Mouse (Mus musculus): ENCODE measurements around the gene Luc7l2. TPM values are rescaled to one million over a fixed set of nuclear protein-coding genes. Genes with fewer than 3 reads are reported as not detected.
A peak's percentile ranks its signal among the peaks of the same experiment; 100 is the strongest.

Luc7l2 gene
- polyA plus RNA-seq (2012; rRNA removed) = 167 and 188 TPM in 2 replicates

DNA sequence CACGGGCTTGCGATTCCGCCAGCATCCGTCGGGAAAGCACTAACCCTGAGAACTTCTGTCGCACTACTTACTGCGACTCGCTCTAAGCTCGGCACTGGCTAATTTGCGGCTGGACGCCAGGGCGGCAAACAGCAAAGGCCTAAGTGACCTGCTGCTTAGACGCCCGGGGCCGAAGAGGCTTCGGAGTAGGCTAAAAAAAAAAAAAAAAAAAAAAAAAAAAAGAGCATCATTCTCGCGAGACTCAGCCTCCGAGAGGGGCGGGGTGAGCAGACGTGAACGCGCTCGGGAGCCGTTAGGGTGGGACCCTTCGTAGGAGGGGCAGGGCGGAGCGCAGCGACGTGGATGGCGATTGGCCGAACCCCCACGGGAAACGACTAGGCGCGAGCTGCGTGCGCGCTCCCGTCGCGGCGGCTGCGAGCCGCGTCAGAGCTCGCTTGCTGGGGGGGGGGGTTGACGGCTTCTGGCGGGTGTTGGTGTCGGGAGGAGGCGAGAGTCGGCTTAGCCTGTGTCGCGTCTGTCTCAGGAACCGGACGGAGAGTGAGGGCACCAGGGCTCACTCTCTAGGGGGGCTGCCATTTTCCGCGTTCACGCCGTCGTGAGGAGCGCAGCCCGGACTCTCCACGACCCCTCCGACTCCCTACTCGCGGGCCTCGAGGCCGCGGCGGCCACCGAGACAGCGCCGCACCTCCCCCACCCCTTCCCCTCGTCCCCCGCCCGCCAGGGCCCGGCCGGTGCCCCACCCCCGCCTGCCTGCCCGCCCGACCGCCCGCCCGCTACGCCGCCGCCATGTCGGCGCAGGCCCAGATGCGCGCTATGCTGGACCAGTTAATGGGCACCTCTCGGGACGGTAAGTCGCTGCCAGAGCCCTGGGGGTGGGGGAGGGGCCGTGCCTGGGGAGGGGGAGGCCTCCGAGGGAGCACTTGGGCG lies at the start of gene Luc7l2:
TSS of gene Luc7l2 (plus strand) at position 273 of the 927 bp plus-strand sequence.
- H3K4me1 ChIP-seq (ENCODE audit: control insufficient read depth, insufficient read depth, low read length) = peaks cover 3% of the 10 kb centered on the region; the same call in 1 of the 2 replicates
- no peak for TF ChIP-seq CTCF (IDR thresholded peaks at IDR 0.05; ENCODE audit: extremely low read depth, insufficient read depth, low read length)
- TF ChIP-seq POLR2A (IDR thresholded peaks at IDR 0.05; ENCODE audit: extremely low read depth, insufficient read depth, low read length) = peak; percentile 76
- H3K4me3 ChIP-seq (ENCODE audit: insufficient read depth, low read length) = peak within 1 kb of the TSS; percentile 86
- peak within 1 kb of the TSS; percentile 97 for H3K27ac ChIP-seq (ENCODE audit: insufficient read depth, low read length)

DNA sequence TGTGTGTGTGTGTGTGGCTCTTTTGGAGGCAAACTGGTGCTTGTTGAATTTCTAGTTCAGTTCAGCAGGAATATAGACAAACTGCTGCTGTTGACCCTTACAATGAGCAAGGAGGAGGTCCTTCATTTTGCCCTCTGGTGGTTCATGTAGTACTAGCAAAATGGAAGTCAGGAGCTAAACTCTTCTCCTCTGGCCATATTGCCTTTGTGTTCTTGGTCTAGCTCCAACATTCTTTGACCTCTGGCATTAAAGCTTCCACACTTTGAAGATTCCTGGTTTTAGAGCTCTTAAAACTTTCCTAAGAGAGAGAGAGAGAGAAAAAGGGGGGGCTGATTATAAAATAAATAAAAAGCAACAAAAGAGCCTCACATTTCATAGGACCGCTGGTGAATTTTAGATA lies 39.0 kb upstream of the Luc7l2 start:
- Histone ChIP-seq H3K4me1 (ENCODE audit: control insufficient read depth, insufficient read depth, low read length) (peaks cover 2% of the 10 kb centered on the region; the same call in 1 of the 2 replicates), H3K27ac (ENCODE audit: insufficient read depth, low read length) (no peak overlapping the region), H3K4me3 (ENCODE audit: insufficient read depth, low read length) (no peak overlapping the region)
- TF ChIP-seq CTCF (IDR thresholded peaks at IDR 0.05; ENCODE audit: extremely low read depth, insufficient read depth, low read length) = no peak
- no peak for TF ChIP-seq POLR2A (IDR thresholded peaks at IDR 0.05; ENCODE audit: extremely low read depth, insufficient read depth, low read length)

DNA sequence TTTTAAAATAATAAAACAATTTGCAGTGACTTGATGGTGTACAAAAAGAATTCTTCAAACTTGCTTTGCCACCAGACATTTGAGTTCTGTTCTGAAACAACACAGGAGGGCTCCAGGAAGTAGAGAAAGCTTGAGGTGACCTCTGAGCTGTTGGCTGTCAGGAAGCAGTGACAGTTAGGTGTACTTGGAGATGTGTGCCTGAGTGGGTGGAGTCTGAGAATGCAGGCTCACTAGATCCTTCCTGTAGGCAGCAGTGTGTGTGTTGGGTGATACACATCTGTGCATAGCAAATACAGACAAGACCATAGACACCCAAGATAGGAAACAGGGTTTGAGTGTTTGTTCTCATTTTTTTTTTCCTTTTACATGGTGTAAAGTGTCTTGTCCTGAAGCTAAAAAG lies 38.3 kb upstream of the Luc7l2 start:
- TF ChIP-seq POLR2A (IDR thresholded peaks at IDR 0.05; ENCODE audit: extremely low read depth, insufficient read depth, low read length) = no peak
- no peak for TF ChIP-seq CTCF (IDR thresholded peaks at IDR 0.05; ENCODE audit: extremely low read depth, insufficient read depth, low read length)
- H3K4me1 ChIP-seq (ENCODE audit: control insufficient read depth, insufficient read depth, low read length) = peaks cover 2% of the 10 kb centered on the region; the same call in 1 of the 2 replicates
- H3K4me3 ChIP-seq (ENCODE audit: insufficient read depth, low read length) = no peak overlapping the region
- no peak overlapping the region for H3K27ac ChIP-seq (ENCODE audit: insufficient read depth, low read length)

DNA sequence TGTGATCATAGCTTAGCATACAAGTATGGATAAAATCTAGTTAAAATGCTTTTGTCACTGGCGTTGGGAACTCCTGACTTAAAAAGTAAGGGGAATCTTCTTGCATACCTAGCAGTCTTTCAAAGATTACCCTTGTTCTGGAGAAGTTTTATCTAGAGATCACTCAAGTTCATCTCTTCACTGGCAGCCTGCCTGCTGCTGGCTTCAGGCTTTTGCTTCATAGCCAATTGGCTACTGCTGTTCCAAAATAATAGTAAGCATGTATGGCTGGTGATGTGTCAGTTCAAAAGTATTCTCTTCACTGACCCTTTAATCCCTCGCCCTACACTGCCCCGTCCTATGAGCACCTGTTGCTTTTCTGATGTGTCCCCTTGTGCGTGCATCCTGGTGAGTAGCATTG lies 35.9 kb upstream of the Luc7l2 start:
- Histone ChIP-seq H3K4me3 (ENCODE audit: insufficient read depth, low read length) (no peak overlapping the region), H3K27ac (ENCODE audit: insufficient read depth, low read length) (no peak overlapping the region), H3K4me1 (ENCODE audit: control insufficient read depth, insufficient read depth, low read length) (peaks cover 2% of the 10 kb centered on the region; the same call in 1 of the 2 replicates)
- TF ChIP-seq CTCF (IDR thresholded peaks at IDR 0.05; ENCODE audit: extremely low read depth, insufficient read depth, low read length) = no peak
- TF ChIP-seq POLR2A (IDR thresholded peaks at IDR 0.05; ENCODE audit: extremely low read depth, insufficient read depth, low read length) = no peak

DNA sequence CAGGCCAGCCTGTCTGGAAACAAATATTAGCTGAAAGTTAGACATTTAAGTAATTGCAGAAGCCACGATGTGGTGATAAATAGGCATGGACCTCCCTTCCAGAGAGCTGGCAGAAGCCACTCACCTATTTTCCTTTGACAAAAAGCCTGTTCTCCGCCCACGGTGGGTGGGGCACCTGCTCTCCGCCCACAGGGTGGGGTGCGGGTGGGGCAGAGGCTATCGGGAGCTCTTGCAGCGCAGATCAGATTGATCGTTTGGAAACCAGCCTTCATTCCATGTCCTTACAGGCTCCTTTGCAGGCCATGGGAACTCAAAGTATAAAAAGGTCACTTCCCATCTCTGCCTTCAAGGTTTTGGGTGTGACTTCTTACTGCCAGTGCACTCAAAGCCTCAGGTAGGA lies 27.3 kb upstream of the Luc7l2 start:
- TF ChIP-seq POLR2A (IDR thresholded peaks at IDR 0.05; ENCODE audit: extremely low read depth, insufficient read depth, low read length) = no peak
- TF ChIP-seq CTCF (IDR thresholded peaks at IDR 0.05; ENCODE audit: extremely low read depth, insufficient read depth, low read length) = no peak
- no peaks in the 10 kb centered on the region for H3K4me1 ChIP-seq (ENCODE audit: control insufficient read depth, insufficient read depth, low read length)

DNA sequence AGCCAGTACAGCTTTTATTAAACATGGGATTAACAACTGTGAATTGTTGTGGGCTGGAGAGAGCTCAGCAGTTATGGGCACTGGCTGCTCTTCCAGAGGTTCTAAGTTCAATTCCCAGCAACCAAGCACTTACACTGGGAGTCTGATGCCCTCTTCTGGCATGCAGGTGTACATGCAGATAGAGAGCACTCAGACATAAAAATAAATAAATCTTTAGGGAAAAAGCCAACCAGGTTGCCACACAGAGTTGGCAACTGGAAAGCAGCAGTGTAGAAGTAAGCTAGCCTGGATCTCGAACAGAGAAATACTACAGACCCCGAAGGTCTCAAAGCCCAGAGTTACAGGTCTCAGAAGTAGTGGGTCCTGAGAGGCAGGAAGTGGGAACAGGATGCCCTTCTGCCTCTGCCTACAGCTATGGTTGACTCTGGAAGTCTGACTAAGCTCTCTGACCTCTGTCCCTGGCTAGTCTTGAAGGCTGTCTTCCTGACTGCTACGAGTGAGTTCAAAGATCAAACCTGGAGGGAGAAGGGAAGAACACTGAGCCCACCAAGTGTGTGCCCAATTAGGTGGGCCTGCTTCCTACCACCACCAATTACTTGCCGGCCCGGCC lies 19.8 kb upstream of the Luc7l2 start:
- H3K4me1 ChIP-seq (ENCODE audit: control insufficient read depth, insufficient read depth, low read length) = no peaks in the 10 kb centered on the region
- TF ChIP-seq POLR2A (IDR thresholded peaks at IDR 0.05; ENCODE audit: extremely low read depth, insufficient read depth, low read length) = no peak
- peak; percentile 53 for TF ChIP-seq CTCF (IDR thresholded peaks at IDR 0.05; ENCODE audit: extremely low read depth, insufficient read depth, low read length)
- no peak overlapping the region for H3K27ac ChIP-seq (ENCODE audit: insufficient read depth, low read length)
- no peak overlapping the region for H3K4me3 ChIP-seq (ENCODE audit: insufficient read depth, low read length)

More for the DNA sequence above, 27.3 kb upstream of the Luc7l2 start:
- Histone ChIP-seq H3K4me3 (ENCODE audit: insufficient read depth, low read length) (no peak overlapping the region), H3K27ac (ENCODE audit: insufficient read depth, low read length) (no peak overlapping the region)

DNA sequence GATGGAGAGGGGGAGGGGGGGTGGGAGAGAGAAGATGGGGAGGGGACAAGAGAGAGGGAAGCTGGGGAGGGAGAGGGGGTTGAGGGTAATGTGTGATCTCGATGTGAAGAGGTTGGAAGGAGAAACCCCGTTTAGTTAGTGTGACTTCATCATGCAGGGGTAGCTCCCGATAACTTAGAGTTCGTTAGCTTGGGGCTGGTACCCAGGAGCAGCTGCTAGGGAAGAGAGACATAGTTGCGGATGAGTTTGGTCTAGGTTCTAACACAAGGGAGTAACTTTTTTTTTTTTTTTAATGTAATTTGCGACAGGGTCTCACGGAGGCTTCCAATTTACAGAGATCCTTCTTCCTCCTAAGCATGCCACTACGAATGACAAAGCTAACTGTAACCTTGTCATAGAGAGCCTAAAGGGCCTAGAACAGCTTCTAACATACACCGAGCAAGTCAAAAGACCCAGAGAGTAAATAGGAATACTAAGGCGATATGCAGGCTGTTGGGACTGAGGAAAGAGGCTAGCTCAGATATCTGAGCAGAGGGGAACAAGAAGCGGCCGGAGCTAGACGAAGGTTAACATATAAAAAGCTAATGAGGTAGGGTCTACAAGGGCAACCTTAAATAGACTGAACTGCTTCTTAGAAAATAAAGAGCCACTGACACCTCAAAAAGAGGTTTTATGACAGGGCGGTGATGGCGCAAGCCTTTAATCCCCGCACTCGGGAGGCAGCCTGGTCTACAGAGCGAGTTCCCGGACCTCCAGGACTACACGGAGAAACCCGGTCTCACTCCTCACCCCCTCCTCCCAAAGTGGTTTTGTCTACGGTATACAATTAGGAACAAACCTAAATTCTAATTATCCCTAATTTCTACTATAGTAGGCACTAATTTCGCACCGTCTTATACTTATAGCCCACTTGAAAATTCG lies 18.4 kb upstream of the Luc7l2 start:
- Histone ChIP-seq H3K4me1 (ENCODE audit: control insufficient read depth, insufficient read depth, low read length) (no peaks in the 10 kb centered on the region; the same call in 1 of the 2 replicates), H3K27ac (ENCODE audit: insufficient read depth, low read length) (peak overlapping the region; percentile 1), H3K4me3 (ENCODE audit: insufficient read depth, low read length) (peak overlapping the region; percentile 76)
- TF ChIP-seq CTCF (IDR thresholded peaks at IDR 0.05; ENCODE audit: extremely low read depth, insufficient read depth, low read length) (no peak), POLR2A (IDR thresholded peaks at IDR 0.05; ENCODE audit: extremely low read depth, insufficient read depth, low read length) (no peak)

DNA sequence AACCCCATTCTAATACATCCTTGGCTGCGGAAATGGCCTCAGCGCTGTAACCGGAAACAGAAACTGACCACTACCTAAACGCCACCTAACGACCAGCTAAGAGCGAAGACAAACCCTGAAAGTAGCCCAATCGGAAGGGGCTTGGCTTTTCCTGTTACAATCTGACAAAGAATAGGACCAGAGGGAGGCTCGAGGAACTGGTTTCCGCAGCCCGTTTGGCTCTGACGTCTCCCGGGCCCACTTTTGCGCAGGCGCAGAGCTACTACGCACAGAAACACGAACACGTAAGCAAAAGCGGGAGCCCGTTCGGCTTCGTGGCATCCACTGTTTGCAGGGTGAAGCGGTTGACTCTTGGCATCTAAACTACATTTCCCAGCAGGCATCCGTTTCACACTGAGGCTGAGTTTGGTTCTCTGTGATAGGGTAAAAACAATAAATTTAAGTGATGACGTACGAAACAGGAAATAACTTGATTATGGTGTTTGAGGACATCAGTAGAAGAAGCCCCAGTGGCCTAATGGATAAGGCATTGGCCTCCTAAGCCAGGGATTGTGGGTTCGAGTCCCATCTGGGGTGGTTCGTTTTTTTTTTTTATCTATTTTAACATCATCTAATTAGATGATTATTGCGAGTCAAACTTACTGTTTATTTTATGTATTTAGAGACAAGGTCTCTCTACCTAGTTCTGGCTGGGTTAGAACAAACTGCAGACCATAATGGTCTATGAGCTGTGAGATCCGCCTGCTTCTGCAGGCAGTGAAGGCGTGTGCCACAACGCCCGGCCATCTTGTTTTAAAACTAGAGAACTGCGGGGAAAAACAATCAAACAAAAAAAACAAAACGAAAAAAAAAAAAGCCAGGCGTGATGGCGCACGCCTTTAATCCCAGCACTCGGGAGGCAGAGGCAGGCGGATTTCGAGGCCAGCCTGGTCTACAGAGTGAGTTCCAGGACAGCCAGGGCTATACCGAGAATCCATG lies 17.4 kb upstream of the Luc7l2 start, which contains the start of gene Fmc1:
TSS of gene Fmc1 (plus strand) at position 75 of the 978 bp plus-strand sequence.
- Histone ChIP-seq H3K4me3 (ENCODE audit: insufficient read depth, low read length) (peak within 1 kb of the TSS; percentile 76), H3K4me1 (ENCODE audit: control insufficient read depth, insufficient read depth, low read length) (no peaks in the 10 kb centered on the region; the same call in 1 of the 2 replicates), H3K27ac (ENCODE audit: insufficient read depth, low read length) (peak within 1 kb of the TSS; percentile 33)
- no peak for TF ChIP-seq CTCF (IDR thresholded peaks at IDR 0.05; ENCODE audit: extremely low read depth, insufficient read depth, low read length)
- TF ChIP-seq POLR2A (IDR thresholded peaks at IDR 0.05; ENCODE audit: extremely low read depth, insufficient read depth, low read length) = peak; percentile 91
